Mouse (Mus musculus) G1E (cell line): ENCODE measurements around the gene Arrb1.

Source experiments
- CTCF ChIP-seq: IDR thresholded peaks from 2 replicates; pipeline ENCODE4 v1.5.1; 2012; ENCODE audit warnings: low read depth, low read length, inconsistent platforms, mixed read lengths
- GATA1 ChIP-seq: IDR thresholded peaks from 2 replicates; pipeline ENCODE4 v1.6.1; 2012; ENCODE audit warnings: borderline replicate concordance, low read length, inconsistent platforms, mixed read lengths
- TAL1 ChIP-seq: conservative IDR thresholded peaks from 2 replicates; pipeline ENCODE4 v1.6.1; 2012; ENCODE audit warnings: low read depth, low read length, inconsistent platforms, mixed read lengths

DNA sequence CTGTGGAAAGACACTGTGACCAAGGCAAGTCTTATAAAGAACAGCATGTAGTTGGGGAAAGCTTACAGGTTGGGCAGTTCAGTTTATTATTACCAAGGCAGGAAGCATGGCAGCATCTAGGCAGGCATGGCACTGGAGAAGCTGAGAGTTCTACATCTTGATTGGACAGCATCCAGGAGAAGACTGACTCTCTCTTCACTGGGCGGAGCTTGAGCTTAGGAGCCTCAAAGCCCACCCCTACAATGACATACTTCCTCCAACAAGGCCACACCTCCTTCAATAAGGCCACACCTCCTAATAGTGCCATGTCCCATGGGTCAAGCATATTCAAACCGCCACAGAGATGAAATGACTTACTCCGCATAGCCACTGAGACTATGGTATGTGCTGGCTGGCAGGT, 16.4 kb downstream of the Arrb1 start:
- TF ChIP-seq GATA1: no peak
- no peak for TF ChIP-seq CTCF
- no peak for TF ChIP-seq TAL1
